Mouse (Mus musculus): ENCODE measurements at regions not wholly inside any gene's neighbourhood (a gene's known extent, or its start where the extent isn't known, plus 50 kb on each side); places are given as distances from the start of the nearest gene placed in this dataset.

DNA sequence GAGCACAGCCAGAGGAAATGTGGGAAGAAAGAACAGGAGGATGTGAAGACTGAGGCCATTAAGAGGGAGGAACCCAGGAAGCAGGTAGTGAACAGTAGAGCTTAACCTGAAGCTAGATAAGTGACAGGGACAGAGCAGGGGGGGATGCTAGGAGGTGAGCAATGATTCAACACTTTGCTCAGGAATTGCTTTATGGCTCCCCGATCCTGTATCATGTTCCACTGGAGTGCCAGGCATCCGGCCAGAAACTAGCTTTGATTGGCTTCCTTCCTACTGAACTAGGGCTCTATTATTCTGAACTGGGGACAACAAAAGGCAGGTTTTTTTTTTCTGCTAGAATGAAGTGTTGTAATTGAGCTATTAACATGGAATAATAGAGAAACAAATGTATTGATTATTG lies 493.1 kb upstream of the Fat3 start:
- intact Hi-C loops (cut with DNase I): no loop called here
- DNase-seq: peak; percentile 12 to 37

DNA sequence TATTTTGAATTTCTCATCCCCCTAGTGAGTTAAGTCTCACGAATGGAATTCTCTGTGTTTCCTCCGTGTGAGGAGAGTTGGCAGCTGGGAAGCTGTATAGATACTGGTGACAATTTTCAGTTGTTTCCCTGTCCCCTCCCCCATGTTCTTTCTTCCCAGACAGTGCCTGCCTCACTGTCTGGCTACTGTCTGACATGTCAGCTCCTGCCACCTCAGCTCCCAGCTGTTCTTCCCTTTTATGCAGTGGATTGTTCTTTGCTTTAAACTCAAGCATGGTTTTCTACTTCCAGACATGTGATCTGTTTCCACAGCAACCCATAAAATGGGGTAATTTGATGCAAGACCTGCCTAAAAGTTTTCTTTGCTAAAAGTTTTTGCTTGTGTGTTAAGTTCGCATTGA lies 487.0 kb upstream of the Fat3 start:
- intact Hi-C loops (cut with DNase I): no loop called here
- DNase-seq: no peak

GRCm38 (mm10) chr9:16977321-16977720 lies 476.2 kb upstream of the Fat3 start:
- intact Hi-C loops (cut with DNase I): no loop called here
- DNase-seq: no peak

- intact Hi-C loops (cut with DNase I): no loop called here
- no peak for DNase-seq
Measured at GRCm38 (mm10) chr9:16970373-16970772, 469.3 kb upstream of the Fat3 start.

GRCm38 (mm10) chr9:16933602-16934001 lies 432.5 kb upstream of the Fat3 start:
- intact Hi-C loops (cut with DNase I): no loop called here
- DNase-seq: no peak

GRCm38 (mm10) chr9:16931586-16931985 lies 430.5 kb upstream of the Fat3 start:
- no peak for DNase-seq
- intact Hi-C loops (cut with DNase I): no loop called here

DNA sequence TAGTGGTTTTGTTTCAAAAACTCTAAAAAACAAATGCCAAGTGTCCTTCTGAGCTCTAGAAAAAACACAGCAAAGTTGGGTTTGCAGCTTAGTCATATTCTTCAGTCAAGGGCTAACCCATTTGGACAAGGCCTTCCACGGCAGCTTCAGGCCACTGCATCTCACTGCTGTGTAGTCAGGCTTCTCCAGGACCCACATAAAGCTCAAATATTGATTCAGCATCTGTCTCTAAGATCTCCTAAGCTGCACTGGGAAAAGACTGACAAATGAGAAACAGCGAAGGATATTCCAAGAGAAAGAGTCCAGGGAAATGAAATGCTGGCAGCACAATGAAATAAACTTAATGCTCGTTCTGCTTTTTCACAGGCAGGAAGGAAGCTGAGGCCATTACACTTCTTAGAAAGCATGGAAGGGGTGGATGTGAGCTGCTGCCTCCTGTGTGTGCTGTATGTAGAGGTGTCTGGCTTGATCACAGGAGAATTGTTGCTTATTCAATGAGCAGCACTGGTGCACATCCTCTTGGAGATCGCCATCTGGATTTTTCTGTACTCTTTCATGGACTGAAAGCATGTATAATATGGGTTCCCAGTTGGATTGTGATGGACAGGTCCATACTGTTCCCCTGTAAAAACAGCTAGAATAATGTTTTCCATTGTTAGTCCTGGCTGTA lies 425.4 kb upstream of the Fat3 start:
- DNase-seq: no peak
- intact Hi-C loops (cut with DNase I): no loop called here

DNA sequence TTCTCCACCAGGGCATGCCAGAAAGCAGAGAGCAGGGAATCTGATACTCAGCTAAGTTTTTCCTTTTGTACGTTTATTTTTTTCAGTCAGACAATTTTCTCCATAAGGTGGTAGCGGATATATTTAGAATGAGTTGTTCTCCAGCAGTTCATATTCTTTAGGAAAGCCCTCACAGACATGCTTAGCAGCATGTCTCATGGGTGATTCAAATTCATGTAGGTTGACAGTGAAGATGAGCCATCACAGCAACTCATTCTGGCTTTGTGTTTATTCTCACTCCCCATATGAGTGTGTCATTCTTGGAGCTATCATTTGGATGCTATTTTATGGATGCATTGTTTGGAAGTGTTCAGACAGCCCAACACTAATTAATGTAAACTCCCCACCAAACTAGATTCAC lies 424.2 kb upstream of the Fat3 start:
- no peak for DNase-seq
- intact Hi-C loops (cut with DNase I): no loop called here

GRCm38 (mm10) chr9:16906155-16906554 lies 405.1 kb upstream of the Fat3 start:
- intact Hi-C loops (cut with DNase I): no loop called here
- no peak for DNase-seq

DNA sequence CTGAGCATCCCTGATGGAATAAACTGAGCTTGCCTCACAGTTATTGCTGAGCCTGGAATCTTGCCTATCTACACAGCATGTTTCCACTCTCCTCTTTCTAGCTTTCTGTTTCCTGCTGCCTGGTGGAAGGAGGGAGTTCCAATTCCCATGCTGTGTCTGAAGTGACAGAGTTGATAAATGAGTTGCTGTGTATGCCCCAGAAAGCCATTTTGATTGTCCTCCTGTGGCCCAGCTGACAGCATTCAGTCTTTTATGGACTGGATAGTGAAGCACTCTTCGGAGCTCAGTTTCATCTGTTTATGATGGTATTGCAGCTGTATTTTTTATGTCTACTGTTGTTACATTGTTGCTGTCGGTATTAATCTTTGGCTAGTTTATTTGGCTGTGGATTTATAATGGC lies 398.0 kb upstream of the Fat3 start:
- no peak for DNase-seq
- intact Hi-C loops (cut with DNase I): no loop called here

DNA sequence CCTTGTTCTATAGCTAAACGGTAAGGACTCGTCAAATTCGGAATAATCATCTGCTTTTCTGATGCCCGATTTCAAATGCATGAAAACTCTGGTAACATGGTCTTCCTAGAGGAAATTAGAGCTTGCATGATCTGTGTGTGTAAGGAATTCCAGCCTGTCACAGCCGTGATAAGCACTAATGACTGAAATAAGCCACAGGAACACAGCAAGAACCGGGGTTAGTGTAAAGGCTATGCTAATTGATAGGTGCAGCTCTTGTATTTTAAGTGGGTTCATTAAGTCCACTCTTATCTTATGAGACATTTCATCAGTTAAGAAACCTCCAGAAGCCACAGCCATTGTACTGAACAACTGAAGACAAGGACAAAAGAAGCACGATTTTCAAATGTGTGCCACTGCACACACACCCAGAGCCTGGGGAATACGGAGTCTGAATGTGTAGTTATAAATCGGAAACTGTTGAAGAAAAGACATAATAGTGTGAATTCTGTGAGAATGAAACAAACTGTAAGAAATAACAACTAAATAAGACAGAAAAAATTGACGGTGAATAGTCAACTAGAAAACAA lies 351.5 kb upstream of the Fat3 start:
- no peak for DNase-seq
- intact Hi-C loops (cut with DNase I): no loop called here

DNA sequence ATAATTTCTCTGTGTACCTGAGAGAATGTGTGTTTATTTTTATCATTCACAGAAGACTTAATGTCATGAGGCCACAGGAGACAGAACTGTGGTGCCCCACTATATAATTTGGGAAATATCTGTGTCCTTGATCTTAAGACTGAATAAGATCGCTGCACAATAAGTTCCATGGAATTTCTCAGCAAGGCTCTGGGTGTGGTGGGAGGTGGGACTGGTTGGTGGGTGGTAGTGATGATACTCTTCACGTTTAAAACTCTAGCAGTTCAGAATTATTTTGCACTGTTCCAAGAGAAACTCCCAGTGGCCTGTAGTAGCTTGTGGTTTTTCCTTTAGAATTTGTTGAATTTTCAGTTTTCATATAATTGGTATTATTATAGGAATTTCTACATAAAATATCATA lies 307.4 kb upstream of the Fat3 start:
- intact Hi-C loops (cut with DNase I): no loop called here
- DNase-seq: no peak

- intact Hi-C loops (cut with DNase I): no loop called here
Measured at GRCm38 (mm10) chr9:16772867-16773266, 271.8 kb upstream of the Fat3 start.

GRCm38 (mm10) chr9:16727653-16728052 lies 226.6 kb upstream of the Fat3 start:
- DNase-seq: no peak
- intact Hi-C loops (cut with DNase I): no loop called here

More at GRCm38 (mm10) chr9:16772867-16773266, 271.8 kb upstream of the Fat3 start:
- DNase-seq: no peak

DNA sequence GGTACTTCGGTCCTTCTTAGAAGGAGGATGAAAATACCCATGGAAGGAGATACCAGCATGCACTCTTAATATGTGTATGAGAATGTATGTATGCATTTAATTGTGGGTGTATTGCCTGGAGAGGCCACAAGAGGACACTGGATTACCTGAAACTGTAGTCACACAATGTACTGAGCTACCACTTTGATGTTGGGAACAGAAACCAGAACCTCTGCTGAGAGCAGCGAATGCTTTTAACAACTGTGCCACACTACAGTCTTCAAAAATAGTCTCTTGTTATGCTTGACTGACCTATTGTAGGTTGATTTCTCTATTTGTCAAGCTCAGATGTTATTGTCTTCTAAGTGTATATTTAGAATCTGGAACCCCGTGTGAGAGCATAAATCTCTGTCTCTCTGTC lies 201.3 kb upstream of the Fat3 start:
- intact Hi-C loops (cut with DNase I): no loop called here
- DNase-seq: no peak

DNA sequence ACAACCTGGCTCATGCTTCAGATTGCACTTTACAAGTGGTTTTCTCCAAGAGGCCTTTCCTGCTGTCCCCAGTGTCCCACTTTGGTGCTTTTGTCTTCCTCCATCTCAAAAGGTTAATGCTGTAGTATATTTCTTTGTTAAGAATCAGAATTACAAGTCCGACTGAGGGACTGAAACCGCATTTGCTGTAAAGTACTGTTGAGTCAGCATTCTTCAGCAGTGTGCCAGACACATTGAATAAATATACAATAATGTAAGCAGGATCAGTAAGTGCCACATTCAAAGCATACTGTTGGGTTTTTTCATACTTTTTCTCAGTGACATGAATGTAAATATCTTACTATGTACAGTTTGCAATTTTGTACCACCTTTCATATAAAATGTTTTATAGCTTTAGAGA lies 160.4 kb upstream of the Fat3 start:
- no peak for DNase-seq
- intact Hi-C loops (cut with DNase I): no loop called here

GRCm38 (mm10) chr9:16660940-16661339 lies 159.9 kb upstream of the Fat3 start:
- intact Hi-C loops (cut with DNase I): no loop called here
- DNase-seq: no peak
